Mouse (Mus musculus) gonadal fat pad, adult 2 months (tissue): ENCODE results near the gene Kcnq4. TPM values are rescaled to one million over a fixed set of nuclear protein-coding genes. Genes with fewer than 3 reads are reported as not detected.

Source experiments
- DNase-seq: peaks from one replicate; pipeline ENCODE4 v3.0.0-alpha.2; 2012; ENCODE audit warnings: low read depth
- polyA plus RNA-seq: library from polyadenylated mRNA; depleted of rRNA; stranded (reverse); fragments of >200 nt; gene quantifications from 2 replicates; pipeline ENCODE4 v1.2.3, GENCODE M21; 2012; rRNA removed

The Kcnq4 gene
- polyA plus RNA-seq, 1 experiment: 12.2 TPM

DNA sequence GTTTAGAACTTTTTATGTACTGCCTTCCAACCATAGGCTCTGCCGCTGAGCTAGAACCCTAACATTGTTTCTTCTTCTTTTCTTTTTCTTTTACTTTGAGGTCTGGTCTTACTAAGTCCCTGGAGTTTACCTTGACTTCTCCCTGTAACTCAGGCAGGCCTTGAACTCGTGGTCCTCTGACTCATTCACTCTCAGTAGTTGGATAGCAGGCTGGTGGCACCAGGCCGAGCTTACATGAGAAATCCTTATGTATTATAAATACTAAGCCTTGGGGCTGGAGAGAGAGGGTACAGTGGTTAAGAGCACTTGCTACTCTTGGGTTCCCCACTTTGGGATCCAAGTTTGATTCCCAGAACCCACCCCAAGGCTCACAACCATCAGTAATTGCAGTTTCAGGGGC lies 74.8 kb downstream of the Kcnq4 start:
- DNase-seq: no peak

- no peak for DNase-seq
Measured at GRCm38 (mm10) chr4:120671046-120671445, 77.4 kb downstream of the Kcnq4 start.

DNA sequence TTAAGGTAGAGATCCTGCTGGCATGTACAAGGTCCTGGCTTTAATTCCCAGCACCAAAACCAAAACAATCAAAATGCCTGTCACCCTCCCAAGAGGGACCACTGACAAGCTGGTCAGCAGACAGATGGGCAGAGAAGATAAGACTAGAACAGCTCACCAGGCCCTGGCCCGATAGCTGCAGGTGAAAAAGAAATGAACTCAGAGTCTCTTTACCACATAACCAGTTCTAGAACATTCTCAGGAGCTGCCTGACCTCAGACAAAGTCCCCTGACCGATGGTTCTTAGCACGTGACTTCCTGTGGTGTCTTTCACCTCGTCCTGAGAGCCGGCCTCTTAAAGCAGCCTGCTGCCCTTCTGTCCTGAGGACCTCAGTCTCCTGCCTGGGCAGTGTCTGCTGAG lies 78.8 kb downstream of the Kcnq4 start:
- DNase-seq: no peak

- DNase-seq: no peak
Measured at GRCm38 (mm10) chr4:120668551-120668950, 79.9 kb downstream of the Kcnq4 start.

DNA sequence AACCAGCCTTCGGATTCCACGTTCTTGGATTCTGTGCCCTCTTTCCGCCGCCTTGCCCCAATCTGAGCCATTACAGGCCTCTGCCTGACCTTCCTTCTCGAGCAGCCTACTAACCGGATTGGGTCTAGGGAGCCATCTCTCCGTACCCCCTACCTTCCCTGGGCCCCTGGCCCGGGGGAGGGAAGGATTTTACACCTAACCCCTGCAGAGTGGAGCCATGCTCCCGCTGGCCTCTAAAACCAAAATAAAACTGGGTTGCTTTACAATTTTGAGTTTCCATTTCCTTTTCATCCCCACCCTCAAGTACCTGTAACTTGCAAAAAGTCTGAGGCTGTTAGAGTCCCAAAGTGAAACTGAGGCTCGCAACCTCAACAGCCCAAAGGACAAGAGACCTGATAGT lies 80.9 kb downstream of the Kcnq4 start:
- no peak for DNase-seq

GRCm38 (mm10) chr4:120667045-120667501 lies 81.3 kb downstream of the Kcnq4 start:
- no peak for DNase-seq

DNA sequence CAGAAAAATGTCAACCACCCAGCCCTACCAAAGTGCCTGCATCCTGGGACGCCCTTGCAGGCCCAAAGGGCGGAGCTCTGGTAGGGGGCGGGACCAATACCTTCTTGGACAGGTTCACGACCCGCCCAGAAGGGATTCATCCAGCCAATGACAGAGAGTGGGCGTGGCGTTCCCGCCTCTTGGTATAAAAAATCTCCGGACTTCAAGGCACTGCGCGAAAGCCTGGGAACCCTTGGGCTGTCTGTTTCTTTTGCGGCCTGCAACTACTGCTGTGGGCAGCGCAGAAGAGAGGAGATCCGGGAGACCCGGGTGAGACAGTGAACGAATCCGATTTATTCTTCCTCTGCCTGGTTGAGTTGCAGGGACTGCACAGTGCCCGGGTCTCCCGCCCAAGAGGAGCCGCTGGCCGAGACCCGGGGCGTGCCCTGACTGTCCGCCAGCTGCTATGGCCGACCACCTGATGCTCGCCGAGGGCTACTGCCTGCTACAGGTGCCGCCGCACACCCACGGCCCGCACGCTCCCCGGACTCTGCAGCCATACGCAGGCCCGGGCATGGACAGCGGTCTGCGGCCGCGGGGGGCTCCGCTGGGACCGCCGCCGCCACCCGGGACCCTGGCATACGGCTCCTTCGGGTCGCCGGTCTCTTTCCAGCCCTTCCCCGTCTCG lies 81.9 kb downstream of the Kcnq4 start, which contains the start of gene Cited4:
Cited4 (plus strand) TSS at position 215 of the 667 bp plus-strand sequence.
- DNase-seq: peak; percentile 60

- DNase-seq: no peak
Measured at GRCm38 (mm10) chr4:120665782-120666181, 82.6 kb downstream of the Kcnq4 start.

DNA sequence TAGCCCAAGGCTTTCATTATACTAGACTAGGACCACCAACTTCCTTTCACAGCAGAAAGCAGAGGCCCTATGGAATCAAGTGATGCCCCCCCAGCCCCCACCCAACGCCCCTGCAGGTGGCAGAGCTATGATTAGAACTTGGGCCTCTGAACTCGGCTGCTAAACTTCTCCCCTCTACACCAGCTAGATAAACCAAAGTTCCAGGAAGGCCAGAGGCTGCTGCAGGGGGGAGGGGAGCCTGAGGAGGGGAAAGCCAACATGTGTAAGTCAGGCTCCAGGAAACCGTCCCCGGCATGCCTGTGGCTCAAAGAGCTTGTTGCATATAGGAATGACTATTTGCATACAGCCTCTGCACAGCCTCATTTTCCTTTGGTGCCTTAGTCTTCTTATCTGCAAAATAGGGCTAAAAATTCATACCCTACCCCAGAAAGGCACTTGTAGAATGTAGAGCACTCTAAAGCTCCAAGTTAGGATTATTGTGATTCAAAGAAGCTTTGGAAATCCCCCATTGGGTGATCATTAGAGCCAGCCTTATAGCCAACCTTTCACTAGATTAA lies 83.2 kb downstream of the Kcnq4 start:
- no peak for DNase-seq

DNA sequence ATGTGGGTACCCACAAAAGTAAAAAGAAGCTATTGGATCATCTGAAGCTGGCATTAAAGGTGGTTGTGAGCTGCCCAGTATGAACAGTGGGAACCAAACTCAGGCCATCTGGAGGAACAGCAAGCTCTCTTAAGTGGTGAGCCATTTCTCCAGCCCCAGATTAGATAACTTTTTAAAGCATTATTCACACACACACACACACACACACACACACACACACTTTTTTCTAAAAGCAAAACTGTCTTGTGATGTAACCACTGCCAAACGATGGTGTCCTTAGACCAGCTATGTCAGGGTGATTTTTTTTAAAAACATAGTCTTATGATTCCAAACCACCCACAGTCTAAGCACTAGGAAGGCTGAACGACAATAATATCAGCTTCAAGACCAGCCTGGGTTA lies 83.8 kb downstream of the Kcnq4 start:
- no peak for DNase-seq

- no peak for DNase-seq
Measured at GRCm38 (mm10) chr4:120660485-120660884, 87.9 kb downstream of the Kcnq4 start.

DNA sequence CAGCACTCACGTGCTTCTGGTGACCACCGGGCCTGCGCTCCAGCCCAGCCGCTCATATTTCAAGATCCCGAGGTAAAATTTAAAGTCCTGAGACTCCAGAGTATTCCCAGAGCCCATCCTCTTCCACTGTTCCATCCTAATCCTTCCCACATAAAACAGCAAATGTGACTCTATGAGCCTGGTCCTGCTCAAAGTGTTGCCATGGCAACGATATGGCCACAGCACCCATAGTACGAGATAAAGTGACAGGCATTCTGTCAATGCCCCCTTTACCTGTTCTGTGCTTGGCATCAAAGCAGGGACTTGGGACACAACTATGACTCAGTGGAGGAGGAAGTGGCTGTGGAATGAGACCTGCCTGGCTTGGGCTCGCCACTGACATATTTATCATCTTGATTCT lies 92.5 kb downstream of the Kcnq4 start:
- DNase-seq: no peak

DNA sequence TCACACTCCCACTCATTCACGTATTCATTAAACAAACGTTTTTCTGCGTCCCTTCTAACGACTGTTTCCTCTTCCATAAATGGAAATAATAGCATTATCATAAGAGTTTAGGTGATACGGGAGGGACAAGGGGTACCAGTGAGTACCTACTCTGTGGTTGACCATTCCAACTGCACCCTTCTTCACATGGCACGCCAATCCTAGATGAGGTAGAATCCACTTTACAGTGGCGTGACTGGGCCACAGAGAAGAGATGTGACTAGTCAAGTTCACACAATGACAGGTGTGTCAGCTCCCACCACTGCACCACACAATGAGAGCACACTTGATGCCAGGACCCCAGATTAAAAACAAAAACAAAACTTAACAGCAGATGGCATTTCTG lies 98.2 kb downstream of the Kcnq4 start:
- DNase-seq: no peak

- no peak for DNase-seq
Measured at GRCm38 (mm10) chr4:120649369-120650207, 98.8 kb downstream of the Kcnq4 start.

Other genes with a start within 250 kb of the Kcnq4 start
- gene Slfnl1, start 216.4 kb downstream of the Kcnq4 start, polyA plus RNA-seq: 3.8 and 3.9 TPM in 2 replicates
- 10.8 and 11.2 TPM in 2 replicates for gene Ctps, start 178.3 kb downstream of the Kcnq4 start, polyA plus RNA-seq
- 10.4 and 12.4 TPM in 2 replicates for gene Gm8439, start 159.9 kb downstream of the Kcnq4 start, polyA plus RNA-seq
- 87.0 and 168 TPM in 2 replicates for gene Cited4, start 82.0 kb downstream of the Kcnq4 start, polyA plus RNA-seq
- gene Nfyc, start 83.0 kb upstream of the Kcnq4 start, polyA plus RNA-seq: 120 and 148 TPM in 2 replicates
- gene Rims3, start 106.2 kb upstream of the Kcnq4 start, polyA plus RNA-seq: 0.11 and 0.19 TPM in 2 replicates
- gene Exo5, start 176.4 kb upstream of the Kcnq4 start, polyA plus RNA-seq: 7.0 and 7.3 TPM in 2 replicates
- 1.6 TPM in 2 replicates for gene Zfp69, start 203.1 kb upstream of the Kcnq4 start, polyA plus RNA-seq